Mouse (Mus musculus) neutrophil, adult 5-6 weeks (primary cell): ENCODE data around the gene Cc2d1a. TPM values are rescaled to one million over a fixed set of nuclear protein-coding genes. Genes with fewer than 3 reads are reported as not detected.

Source experiments
- total RNA-seq: library from RNA; stranded (forward); fragments of 200-1000 nt; gene quantifications from 2 replicates; pipeline ENCODE4 v1.2.3, GENCODE M21; 2017

The Cc2d1a gene
- total RNA-seq, 1 experiment from 2014 or later = 17.7 TPM

Other genes starting within 250 kb of the Cc2d1a start
- gene Adgrl1, start 247.8 kb downstream of the Cc2d1a start, total RNA-seq = 2.8 and 5.5 TPM in 2 replicates
- 0.93 and 1.7 TPM in 2 replicates for gene Gm10644, start 192.7 kb downstream of the Cc2d1a start, total RNA-seq
- 0.70 and 2.3 TPM in 2 replicates for gene Asf1b, start 192.4 kb downstream of the Cc2d1a start, total RNA-seq
- 13.4 and 17.1 TPM in 2 replicates for gene Prkaca, start 174.9 kb downstream of the Cc2d1a start, total RNA-seq
- 42.8 and 44.8 TPM in 2 replicates for gene Samd1, start 150.3 kb downstream of the Cc2d1a start, total RNA-seq
- 0.86 and 2.4 TPM in 2 replicates for gene 1700067K01Rik, start 146.4 kb downstream of the Cc2d1a start, total RNA-seq
- gene 2210011C24Rik, start 135.8 kb downstream of the Cc2d1a start, total RNA-seq = not detected in 2 replicates
- 0.25 and 0.35 TPM in 2 replicates for gene Palm3, start 126.5 kb downstream of the Cc2d1a start, total RNA-seq
- gene Il27ra, start 105.3 kb downstream of the Cc2d1a start, total RNA-seq = 47.3 and 47.8 TPM in 2 replicates
- not detected in 2 replicates for gene Rln3, start 102.9 kb downstream of the Cc2d1a start, total RNA-seq
- 12.3 and 12.5 TPM in 2 replicates for gene Gm10643, start 82.8 kb downstream of the Cc2d1a start, total RNA-seq
- gene Rfx1, start 81.1 kb downstream of the Cc2d1a start, total RNA-seq = 35.2 and 37.9 TPM in 2 replicates
- 18.7 and 20.5 TPM in 2 replicates for gene Dcaf15, start 43.2 kb downstream of the Cc2d1a start, total RNA-seq
- gene Podnl1, start 21.9 kb downstream of the Cc2d1a start, total RNA-seq = 0.61 and 1.3 TPM in 2 replicates
- gene 4930432K21Rik, start 89 bp upstream of the Cc2d1a start, total RNA-seq = 0.93 and 2.7 TPM in 2 replicates
- gene Nanos3, start 37.3 kb upstream of the Cc2d1a start, total RNA-seq = not detected in 2 replicates
- 23.6 and 28.4 TPM in 2 replicates for gene Zswim4, start 89.1 kb upstream of the Cc2d1a start, total RNA-seq
- 130 and 147 TPM in 2 replicates for gene D8Ertd738e, start 101.8 kb upstream of the Cc2d1a start, total RNA-seq
- gene Mri1, start 109.4 kb upstream of the Cc2d1a start, total RNA-seq = 11.9 and 19.9 TPM in 2 replicates
- 22.5 and 25.3 TPM in 2 replicates for gene Ccdc130, start 122.4 kb upstream of the Cc2d1a start, total RNA-seq
- gene Cacna1a, start 240.5 kb upstream of the Cc2d1a start, total RNA-seq = 1.6 and 2.0 TPM in 2 replicates